Mouse (Mus musculus) testis, adult 2 months (tissue): ENCODE data around the gene Ablim1.

ENCODE experiments used
- CTCF ChIP-seq: fragments of 200-500 bp; IDR thresholded peaks from 2 replicates; pipeline ENCODE4 v1.5.1; 2012; ENCODE audit warnings: low read depth, mild to moderate bottlenecking, inconsistent platforms, low read length, moderate library complexity; ENCODE audit not compliant: control insufficient read depth, insufficient read depth, insufficient replicate concordance
- POLR2A ChIP-seq: fragments of 200-500 bp; IDR thresholded peaks from 2 replicates; pipeline ENCODE4 v1.6.1; 2012; ENCODE audit warnings: low read depth, mild to moderate bottlenecking, inconsistent platforms, low read length, moderate library complexity; ENCODE audit not compliant: control insufficient read depth

GRCm38 (mm10) chr19:57182938-57183720, 131.6 kb downstream of the Ablim1 start:
- no peak for TF ChIP-seq CTCF
- no peak for TF ChIP-seq POLR2A
